Mouse (Mus musculus): ENCODE measurements around the gene Tnk1.
"Not testable (repeated sequence)": the region's sequence is repeated elsewhere in the genome, so short reads cannot be mapped to it uniquely, and the experiment has no call there.

Tnk1 gene

DNA sequence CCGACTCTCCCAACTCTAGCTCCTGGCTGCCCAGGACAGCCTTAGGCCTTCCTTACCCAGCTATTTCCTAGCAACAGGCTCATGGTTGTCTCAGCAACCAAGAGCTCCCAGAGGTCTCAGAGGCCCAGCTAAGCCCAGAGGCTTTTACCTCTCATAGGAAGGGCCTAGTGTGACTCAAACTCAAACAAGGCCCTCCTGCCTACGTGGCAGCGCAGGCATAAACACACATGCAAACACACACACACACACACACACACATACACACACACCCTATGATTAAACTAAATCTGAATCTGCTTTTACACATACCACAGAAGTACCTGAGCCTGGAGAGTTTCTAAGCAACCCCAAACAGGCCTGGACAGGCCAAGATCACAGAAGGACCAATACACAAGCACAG, 19.9 kb upstream of the Tnk1 start:
- no peak for DNase-seq

DNA sequence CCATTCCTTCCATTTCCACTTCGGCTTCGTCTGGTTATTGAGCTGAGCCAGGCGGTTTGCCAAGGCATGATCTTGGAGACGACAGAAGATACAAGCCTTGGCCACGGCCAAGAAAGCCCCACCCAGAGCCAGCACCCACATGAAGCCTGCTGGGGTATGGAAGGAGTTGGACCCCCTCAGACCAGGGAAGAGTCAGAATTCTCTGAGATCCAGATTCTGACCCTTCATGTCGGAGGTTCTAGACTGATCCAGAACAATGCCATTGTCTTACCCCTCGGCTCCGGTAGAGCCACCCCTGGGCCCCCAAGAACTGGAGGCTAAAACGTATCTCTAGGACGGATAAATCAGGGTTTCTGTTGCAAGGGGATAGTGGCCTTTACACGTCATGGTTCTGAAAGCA, 19.3 kb upstream of the Tnk1 start, which contains the start of gene Tmem95:
Gene Tmem95 (minus strand): TSS at position 141 of the 400 bp plus-strand sequence.
- DNase-seq: no peak

DNA sequence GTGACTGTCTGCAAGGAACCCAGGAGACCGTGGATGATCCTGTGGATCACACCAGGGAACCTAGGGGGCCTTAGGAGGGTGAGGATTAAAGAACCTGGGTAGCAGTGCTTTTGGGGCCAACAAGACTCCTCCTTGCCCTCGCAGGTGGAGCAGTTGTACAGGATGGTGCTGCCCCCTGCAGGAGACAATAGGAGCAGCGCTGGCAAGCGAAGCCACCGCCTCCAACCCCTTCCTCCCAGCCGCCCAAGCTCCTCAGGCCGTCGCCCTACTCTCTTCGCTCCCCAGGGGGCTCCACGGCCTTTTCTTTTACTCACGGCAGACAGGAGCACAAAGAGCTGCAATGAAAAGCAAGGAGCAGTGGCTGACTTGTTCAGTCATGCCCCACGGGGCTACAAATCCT, 18.3 kb upstream of the Tnk1 start:
- peak; percentile 92 to 95 for DNase-seq

DNA sequence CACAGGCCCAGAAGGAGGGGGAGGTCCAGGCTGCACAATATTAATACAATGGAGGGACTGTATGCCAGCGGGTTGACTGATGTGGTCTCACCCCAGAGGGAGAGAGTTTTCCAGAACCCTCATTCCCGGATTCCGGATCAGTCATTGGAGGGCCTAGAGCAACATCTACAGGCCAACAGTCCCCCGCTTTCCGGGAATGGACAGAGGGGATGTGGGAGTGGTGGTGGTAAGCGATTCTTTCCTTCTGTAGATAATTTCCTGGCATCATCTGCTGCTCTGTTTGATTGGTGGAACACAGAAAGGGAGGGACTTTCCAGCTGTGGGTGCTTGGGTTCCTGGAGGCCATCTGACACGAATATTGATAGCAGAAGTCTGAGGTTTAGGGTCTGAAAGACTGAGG, 17.7 kb upstream of the Tnk1 start:
- peak; percentile 81 to 89 for DNase-seq

DNA sequence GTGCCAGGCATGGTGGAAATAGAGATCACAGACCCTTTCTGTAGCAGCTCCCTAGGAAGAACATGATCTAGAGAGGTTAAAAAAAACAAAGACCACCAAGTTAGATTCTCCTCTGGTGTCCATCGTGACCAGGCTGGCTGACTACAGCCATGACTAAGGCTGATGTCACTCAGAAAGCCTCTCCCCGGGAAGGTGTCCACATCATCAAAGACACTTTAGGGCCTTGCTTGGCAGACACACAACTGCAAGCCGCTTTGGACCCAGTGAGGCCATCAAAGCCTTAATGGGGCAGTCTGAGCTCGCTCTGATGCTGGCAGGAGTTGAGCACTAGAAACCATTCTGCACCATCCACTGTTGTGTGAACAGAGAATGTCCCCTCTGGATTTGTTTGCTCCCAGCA, 13.9 kb upstream of the Tnk1 start:
- no peak for DNase-seq

DNA sequence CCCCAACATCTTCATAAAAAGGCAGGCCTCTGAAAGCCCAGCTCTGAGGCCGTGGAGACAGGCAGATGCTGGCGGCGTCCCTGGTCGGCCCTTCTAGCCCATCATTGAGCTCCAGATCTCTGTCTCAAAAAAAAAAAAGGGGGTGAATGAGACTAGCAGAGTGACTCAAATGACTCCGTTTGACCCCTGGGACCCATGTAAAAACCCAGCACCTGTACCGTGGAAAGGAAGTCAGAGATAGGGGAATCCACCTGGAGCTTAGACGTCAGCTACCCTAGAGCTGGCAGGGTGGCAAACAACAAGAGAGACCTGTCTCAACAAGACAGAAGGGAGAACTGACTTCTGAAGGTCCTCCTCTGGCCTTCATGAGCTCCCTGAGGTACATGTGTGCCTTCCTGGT, 13.3 kb upstream of the Tnk1 start:
- DNase-seq: no peak

DNA sequence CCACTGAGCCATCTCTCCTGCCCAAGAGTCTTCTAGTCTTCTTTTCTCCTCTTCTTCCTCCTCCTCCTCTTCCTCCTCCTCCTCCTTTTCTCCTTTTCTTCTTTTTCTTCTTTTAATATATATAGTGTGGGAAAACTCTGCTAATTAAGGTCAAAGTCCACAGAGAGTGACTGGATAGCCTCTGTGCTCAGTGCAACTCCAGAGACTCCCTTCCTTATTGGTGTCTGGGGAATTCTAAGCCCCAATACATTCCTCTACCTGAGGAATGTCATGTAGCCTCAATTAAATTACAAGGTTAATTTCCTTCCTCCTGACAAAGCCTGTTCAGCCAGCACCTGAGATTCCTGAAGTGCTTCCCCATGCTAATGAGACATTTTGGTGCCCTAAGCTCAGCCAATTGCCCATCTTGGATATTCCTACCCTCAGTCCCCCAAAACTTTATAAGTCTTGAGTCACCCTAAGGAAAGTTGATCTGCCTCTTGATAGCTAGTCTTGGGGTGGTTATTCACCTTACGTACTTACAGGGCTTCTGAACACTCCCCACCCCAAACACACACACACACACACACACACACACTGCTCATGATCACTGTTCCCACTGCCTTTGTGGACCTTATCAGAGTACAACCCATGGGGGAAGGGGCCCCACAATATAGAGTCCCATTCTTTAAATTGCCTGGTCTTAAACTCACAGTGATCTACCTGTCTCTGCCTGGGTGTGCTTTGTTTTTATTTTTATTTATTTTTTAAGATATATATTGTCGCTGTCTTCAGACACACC, 11.9 kb upstream of the Tnk1 start:
- no peak for DNase-seq

DNA sequence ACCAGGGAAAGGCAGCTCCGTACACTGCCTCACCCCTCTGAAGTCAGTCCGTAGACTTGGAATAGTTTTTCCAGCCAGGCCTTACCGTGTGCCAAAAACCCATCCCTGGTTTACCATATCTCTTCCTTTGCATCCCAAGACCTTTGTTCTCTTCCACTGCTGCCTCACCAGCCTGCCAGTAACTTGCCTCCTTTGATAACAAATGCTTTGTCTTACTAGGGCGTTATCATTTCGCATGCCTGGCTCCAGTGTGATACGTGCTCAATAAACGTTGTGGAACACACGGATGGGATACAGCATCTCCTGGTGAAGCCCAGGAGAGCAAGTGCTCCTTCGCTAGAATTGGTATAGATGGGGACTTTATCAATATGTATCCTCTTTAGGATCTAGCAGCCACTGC, 8.8 kb upstream of the Tnk1 start:
- DNase-seq: no peak

DNA sequence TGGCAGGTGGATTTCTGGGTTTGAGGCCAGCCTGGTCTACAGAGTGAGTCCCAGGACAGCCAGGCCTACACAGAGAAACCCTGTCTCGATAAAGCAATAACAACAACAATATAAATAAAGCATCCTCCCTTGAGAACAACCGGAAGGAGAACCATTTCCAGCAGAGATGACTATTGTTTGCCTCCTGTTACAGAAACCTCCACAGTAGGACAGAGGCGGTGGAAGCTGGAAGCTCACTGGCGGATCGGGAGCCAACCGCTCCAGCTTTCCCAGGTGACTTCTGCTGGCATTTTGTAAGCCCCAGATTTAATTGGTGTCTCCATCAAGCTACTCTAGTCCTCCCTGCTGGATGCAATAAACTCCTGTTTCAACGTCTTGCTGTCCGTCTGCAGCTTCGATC, 7.0 kb upstream of the Tnk1 start:
- DNase-seq: no peak

DNA sequence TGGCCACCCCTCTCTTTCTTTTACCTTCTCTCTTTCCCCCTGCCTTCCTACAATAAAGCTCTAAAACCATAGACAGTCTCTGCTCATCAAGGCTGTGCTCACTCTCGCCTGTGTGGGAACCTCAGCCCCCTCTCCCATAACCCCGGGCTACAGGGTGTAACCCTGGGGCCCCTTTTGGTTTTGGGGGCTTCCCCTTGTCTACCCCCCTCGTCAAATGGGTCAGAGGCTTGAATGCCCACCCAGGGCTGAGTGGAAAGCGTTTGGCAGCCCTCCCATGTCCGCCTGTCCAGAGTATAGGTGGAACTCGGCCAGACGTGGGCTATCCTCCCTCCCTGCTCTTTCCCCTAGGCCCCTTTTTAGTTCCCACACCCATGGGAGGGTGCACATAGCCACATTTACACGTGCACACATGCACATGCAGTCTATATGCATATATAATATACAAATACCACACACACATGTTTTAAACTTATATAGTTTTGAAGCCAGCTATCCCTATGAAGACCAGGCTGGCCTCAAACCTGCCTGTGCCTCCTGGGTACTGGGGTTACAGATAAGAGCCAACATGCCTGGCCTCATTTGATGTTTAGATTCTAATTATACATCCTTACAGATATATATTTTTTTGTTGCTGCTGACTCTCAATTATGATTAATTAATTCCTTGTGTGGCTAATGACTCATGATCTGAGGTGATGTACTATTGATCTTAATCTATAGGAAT, 5.8 kb upstream of the Tnk1 start:
- no peak for DNase-seq

DNA sequence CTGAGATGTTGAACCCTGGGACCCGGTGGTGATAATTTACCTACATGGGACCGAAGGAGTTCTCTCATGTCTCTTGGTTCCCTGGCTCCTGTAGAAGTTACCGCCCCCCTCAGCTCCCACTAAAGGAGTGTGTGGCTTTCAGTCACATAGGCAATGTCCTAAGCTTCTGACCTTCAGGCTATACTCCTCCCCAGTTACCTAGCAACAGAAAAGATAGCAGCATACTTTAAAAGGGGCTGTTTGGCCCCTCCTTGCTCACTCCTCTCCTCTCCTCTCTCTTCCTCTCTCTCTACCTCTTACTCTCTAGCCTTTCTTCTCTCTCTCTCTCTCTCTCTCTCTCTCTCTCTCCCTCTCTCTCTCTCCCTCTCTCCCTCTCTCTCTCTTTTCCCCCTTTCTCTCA, 5.2 kb upstream of the Tnk1 start:
- not testable (repeated sequence) for DNase-seq

DNA sequence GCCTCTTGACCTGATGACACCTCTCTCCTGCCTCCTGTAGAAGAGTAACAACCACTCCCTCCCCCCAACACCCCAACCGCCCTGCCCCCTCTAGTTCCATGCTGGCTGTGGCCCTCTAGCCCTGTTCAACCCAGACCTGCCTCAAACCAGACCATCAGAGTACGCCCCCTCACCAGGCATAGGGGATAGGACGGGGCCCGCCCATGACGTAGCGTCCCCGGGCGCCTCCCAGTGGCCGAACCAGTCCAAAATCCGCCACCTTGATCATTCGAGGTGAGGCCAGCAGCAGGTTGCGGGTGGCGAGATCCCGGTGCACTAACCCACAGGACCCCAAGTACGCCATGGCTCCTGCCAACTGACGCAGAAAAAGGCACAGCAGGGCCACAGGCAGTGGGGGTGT, 3.2 kb downstream of the Tnk1 start:
- DNase-seq: peak in 1 of 2 experiments; percentile 66

DNA sequence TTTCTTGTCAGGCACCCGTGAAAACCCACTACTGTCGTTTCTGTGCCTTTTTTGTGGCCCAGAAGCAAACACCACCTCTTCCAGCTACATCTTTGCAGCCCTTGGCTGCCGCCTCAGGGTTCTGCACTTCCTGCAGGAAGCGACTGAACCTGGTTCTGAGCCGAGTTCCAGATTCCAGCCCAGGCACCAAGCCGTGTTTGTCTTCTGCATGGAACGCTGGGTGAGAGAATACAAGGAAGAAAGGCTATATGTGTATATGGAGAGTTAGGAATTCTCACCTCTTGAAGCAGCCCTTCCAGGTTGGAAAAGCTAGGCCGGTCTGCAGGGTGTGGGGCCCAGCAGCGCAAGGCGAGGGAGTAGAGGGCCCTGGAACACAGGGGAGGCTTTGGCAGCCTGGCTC, 3.9 kb downstream of the Tnk1 start:
- no peak for DNase-seq

DNA sequence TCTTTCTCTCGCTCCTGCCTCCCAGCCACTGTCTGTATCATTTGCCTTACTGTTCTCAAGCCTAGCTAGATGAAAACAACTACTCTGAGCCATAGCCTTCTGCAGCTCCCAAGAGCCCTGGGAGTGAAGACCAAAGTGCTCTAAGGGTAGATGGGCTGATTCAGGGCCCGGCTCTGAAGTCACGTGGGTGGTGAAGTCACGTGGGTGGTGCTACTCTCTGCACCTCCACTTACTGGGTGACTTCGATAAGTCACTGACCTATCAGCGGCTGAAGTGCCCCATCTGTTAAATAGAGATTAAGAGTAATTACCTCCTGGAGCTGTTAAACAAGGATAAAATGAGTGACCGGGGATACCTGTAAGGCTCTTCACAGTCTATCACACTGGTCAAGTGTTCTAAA, 4.5 kb downstream of the Tnk1 start:
- no peak for DNase-seq

DNA sequence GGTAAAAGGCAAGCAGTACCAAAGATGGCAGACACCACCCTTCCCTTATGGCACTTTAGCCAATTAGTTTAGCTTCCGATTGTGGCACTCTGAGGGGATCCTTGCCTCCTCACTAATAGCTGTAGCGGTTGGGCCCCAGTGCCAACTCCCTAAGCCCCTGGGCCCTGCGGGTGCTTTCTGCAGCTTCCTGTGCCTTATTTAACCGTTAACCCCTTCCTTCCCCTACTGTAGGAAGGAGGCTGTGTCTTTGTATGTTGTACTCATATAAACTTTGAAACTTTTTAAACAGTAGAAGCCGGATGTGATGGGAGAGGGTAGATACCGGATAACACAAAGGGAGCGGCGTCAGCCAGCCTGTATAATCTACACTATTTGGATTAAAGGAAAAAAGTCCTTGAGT, 7.8 kb downstream of the Tnk1 start:
- no peak for DNase-seq

DNA sequence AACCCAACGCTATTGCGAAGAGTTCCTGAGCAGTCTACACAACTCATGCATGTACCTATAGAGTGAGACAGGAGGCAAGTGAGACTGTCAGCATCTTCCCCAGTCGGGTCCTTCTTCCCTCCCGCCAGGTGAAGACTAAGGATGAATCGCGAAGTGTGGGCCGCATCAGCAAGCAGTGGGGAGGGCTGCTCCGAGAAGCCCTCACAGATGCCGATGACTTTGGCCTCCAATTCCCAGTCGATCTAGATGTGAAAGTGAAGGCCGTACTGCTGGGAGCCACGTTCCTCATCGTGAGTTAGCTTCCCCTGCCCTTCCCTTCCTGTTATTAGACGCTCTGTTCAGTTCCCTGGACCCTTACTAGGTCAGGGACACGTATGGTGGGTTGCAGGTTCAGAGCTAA, 8.6 kb downstream of the Tnk1 start:
- no peak for DNase-seq

DNA sequence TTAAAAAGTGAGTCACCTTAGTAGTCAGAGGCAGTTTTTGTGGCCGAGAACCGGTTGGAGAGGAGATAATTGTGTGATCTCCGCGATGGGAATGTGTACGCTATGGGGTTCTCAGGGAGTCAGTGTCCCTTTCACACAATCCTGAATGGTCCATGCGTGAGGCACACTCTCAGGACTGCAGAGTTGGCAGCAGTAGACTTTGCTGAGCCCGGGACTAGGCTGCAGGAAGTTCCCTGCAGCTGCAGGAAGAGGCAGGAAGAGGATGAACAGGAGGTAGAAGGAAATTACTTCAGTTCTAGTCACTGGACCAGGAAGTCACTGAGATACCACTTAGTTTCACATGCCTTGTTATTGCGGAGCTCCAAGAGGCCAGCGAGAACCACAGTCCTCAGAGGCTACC, 9.4 kb downstream of the Tnk1 start:
- no peak for DNase-seq

DNA sequence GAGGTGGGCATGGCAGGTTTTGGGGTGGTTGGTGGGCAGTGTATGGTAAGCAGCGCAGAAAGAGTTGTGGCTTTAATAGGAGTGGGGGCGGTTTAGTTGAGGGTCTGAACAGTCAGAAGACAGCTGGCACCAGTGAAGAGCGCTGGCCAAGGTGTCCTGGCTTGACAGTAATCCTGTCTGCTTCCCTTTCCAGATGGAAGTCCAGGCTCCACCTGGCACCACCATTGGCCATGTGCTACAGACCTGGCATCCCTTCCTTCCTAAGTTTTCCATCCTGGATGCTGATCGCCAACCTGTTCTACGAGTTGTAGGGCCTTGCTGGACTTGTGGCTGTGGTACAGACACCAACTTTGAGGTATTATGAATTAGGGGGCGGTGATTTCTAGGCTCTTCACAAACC, 10.5 kb downstream of the Tnk1 start:
- DNase-seq: no peak

DNA sequence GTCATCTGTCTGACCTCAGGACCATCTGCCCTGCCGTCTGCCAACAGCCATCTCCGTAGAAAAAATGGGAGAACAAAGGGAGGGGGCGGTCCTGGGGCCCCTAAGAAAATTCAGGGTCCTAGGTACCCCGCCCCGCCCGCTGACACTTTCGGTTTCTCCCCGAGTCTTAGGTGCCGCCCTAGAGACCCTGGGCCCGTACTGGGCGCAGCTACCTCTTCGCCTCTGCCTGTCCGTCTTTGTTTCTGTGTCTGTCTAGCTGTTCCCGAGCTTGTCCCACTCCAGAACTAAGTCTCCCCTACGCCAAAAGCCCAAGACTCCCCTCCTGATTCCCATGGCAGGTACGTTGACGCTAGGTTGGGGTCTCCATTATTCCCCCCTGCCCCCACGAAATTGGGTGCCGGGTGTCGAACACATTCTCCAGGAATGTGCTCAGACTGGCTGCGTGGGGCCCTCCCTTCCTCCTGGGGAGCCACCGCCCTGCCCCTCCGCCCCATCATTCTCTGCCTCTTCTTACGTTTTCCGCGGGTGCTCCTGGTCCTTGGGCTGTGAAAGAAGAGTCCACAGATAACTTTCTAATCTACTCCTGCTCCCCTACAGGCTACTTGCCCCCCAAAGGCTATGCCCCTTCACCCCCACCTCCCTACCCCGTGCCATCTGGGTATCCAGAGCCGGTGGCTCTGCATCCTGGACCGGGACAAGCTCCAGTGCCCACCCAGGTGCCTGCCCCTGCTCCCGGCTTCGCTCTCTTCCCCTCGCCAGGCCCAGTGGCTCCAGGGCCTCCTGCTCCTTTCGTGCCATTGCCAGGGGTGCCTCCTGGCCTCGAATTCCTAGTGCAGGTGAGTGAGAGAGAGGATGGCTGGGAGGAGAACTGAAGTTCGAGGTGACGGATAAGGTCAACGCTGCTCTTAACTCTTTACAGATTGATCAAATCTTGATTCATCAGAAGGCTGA, 11.5 kb downstream of the Tnk1 start:
- peak; percentile 52 to 59 for DNase-seq

DNA sequence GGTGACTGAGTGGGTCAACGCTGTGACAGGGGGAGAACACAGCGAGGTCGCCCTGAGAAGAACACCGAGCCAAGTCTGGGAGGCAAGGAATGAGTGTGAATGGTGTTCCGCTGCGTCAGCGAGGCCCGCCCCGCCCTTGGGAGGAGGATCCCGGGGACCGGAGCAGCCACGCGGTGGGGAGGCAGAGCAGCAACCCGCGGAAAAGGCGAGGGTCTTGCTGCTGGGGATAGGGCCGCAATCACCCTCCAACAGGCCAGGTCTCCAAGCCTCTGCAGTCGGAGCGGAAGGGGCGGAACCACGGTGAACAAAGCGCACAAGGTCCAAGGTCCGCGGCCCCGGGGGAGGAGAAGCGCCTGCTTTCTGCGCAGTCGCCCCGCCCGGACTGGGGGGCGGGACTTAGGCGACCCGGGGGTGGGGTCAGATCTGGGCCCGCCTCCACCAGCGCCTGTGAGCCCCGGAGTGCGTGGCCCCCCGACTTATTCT, 12.3 kb downstream of the Tnk1 start, which contains the start of gene Plscr3:
Gene Plscr3 (plus strand): TSS at position 179 of the 483 bp plus-strand sequence.
- DNase-seq: peak; percentile 94

DNA sequence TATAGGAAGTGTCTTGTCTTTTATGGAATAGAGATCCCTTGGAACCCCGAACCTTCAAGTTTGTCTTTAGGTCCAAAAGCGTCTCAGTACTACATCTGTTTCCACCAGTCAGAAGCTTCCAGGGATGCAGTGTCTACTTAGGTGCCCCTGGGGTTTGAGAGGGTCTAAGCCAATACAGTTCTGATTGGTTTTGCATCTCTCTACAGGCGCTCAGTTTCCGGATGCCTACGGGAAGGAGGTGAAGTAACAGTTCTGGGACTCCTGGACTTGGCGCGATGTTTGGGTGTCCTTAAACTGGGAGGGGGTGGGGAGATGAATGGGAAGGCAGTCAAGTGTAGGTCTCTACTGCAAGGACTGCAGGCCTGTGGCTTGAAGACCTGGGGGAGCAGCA, 19.8 kb downstream of the Tnk1 start:
- DNase-seq: no peak

DNA sequence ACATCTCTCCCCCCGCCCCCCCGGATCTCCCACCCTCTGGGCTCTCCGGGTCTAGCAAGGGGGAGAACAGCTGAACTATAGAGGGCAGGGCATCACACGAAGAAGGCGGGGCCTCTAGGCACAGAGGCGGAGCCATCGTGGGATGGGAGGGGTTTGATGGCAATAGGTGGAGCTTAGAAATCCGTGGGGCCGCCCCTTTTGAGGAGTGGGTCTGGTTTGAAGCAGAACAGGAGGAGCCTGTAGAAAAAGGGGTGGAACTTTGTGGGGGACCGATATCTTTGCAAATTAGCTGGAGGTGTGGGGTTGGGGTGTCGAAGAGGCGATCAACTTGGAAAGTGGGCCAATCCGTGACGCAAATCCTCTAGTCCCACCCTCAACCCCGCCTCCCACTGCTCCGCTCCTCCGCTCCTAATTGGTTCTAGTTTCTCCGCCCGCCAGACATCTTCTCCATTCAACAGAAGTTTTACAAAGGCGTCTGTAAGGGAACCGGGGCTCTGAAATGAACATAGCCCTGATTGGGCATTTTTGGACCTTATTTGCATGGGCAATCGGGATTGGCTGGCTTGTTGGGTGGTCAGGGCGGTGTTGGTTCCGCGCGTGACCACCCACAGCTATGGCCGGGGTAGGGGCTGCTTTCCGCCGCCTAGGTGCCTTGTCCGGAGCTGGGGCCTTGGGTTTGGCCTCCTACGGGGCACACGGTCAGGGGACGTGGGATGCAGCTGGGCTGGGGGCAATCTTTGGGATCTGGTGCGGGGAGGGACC, 20.4 kb downstream of the Tnk1 start, which contains the start of gene Tmem256:
Gene Tmem256 (plus strand): TSS at position 563 of the 762 bp plus-strand sequence.
- peak; percentile 96 to 97 for DNase-seq
